Mouse (Mus musculus): ENCODE measurements around the gene Ttc5. TPM values are rescaled to one million over a fixed set of nuclear protein-coding genes. Genes with fewer than 3 reads are reported as not detected.
"Not testable (repeated sequence)": the region's sequence is repeated elsewhere in the genome, so short reads cannot be mapped to it uniquely, and the experiment has no call there.

The Ttc5 gene
- 80.8 and 83.9 TPM in 2 replicates for polyA plus RNA-seq (2015; fragmentation: Nextera tagmentation; extraction: Ambion mirVana)

- H3K27me3 ChIP-seq (ENCODE audit: insufficient read depth, low read length): no peaks in the 10 kb centered on the region
- H3K36me3 ChIP-seq (ENCODE audit: insufficient read depth, low read length): peaks cover 14% of the 10 kb centered on the region; the same call in 1 of the 2 replicates
- H3K9me3 ChIP-seq (ENCODE audit: low read length): no peaks in the 10 kb centered on the region
- H3K4me3 ChIP-seq (ENCODE audit: low read length): peak within 1 kb of the TSS; percentile 75
- ATAC-seq (ENCODE audit: low FRiP score, low TSS enrichment): peak; percentile 94
- WGBS: under 1% methylated on average over 21 of the region's 21 CpGs
- peak within 1 kb of the TSS; percentile 59 for H3K4me2 ChIP-seq (replicated peaks; ENCODE audit: low read depth, low read length)
- H3K9ac ChIP-seq (replicated peaks; ENCODE audit: low read length): peak within 1 kb of the TSS; percentile 77
- peaks cover 7% of the 10 kb centered on the region; the same call in 1 of the 2 replicates for H3K4me1 ChIP-seq (ENCODE audit: insufficient read depth, low read length)
- peak within 1 kb of the TSS; percentile 12; the same call in 1 of the 2 replicates for H3K27ac ChIP-seq (ENCODE audit: low read length)
These were observed at the start of gene Ttc5 for GRCm38 (mm10) chr14:50785251-50785637. Gene Ttc5, minus strand, starts transcription at chr14:50785519.

- ATAC-seq (ENCODE audit: low FRiP score, low TSS enrichment): no peak
- H3K36me3 ChIP-seq (ENCODE audit: insufficient read depth, low read length): no peaks in the 10 kb centered on the region
- H3K9me3 ChIP-seq (ENCODE audit: low read length): no peaks in the 10 kb centered on the region
- H3K4me1 ChIP-seq (ENCODE audit: insufficient read depth, low read length): no peaks in the 10 kb centered on the region
- WGBS: 54% methylated on average over 2 of the region's 2 CpGs
- H3K27ac ChIP-seq (ENCODE audit: low read length): no peak overlapping the region
- no peak overlapping the region for H3K4me3 ChIP-seq (ENCODE audit: low read length)
- H3K9ac ChIP-seq (replicated peaks; ENCODE audit: low read length): no peak overlapping the region
- H3K27me3 ChIP-seq (ENCODE audit: insufficient read depth, low read length): no peaks in the 10 kb centered on the region
- no peak overlapping the region for H3K4me2 ChIP-seq (replicated peaks; ENCODE audit: low read depth, low read length)
These were observed 49.1 kb upstream of the Ttc5 start for GRCm38 (mm10) chr14:50834435-50834834.

- no peaks in the 10 kb centered on the region for H3K4me1 ChIP-seq (ENCODE audit: insufficient read depth, low read length)
- H3K36me3 ChIP-seq (ENCODE audit: insufficient read depth, low read length): no peaks in the 10 kb centered on the region; the same call in 1 of the 2 replicates
- no peak overlapping the region for H3K9ac ChIP-seq (replicated peaks; ENCODE audit: low read length)
- H3K4me3 ChIP-seq (ENCODE audit: low read length): no peak overlapping the region
- 81% methylated on average over 10 of the region's 10 CpGs for WGBS
- ATAC-seq (ENCODE audit: low FRiP score, low TSS enrichment): peak; percentile 41; the same call in 1 of the 2 replicates
- no peak overlapping the region for H3K4me2 ChIP-seq (replicated peaks; ENCODE audit: low read depth, low read length)
- H3K9me3 ChIP-seq (ENCODE audit: low read length): no peaks in the 10 kb centered on the region
- H3K27ac ChIP-seq (ENCODE audit: low read length): no peak overlapping the region
- H3K27me3 ChIP-seq (ENCODE audit: insufficient read depth, low read length): no peaks in the 10 kb centered on the region
These were observed 48.6 kb upstream of the Ttc5 start for GRCm38 (mm10) chr14:50833964-50834363.

GRCm38 (mm10) chr14:50829878-50830277 lies 44.6 kb upstream of the Ttc5 start:
- Histone ChIP-seq H3K9ac (replicated peaks; ENCODE audit: low read length) (no peak overlapping the region), H3K4me3 (ENCODE audit: low read length) (no peak overlapping the region), H3K36me3 (ENCODE audit: insufficient read depth, low read length) (no peaks in the 10 kb centered on the region; the same call in 1 of the 2 replicates), H3K4me2 (replicated peaks; ENCODE audit: low read depth, low read length) (no peak overlapping the region), H3K27me3 (ENCODE audit: insufficient read depth, low read length) (no peaks in the 10 kb centered on the region), H3K9me3 (ENCODE audit: low read length) (no peaks in the 10 kb centered on the region), H3K27ac (ENCODE audit: low read length) (no peak overlapping the region), H3K4me1 (ENCODE audit: insufficient read depth, low read length) (no peaks in the 10 kb centered on the region)
- no peak for ATAC-seq (ENCODE audit: low FRiP score, low TSS enrichment)
- WGBS: 78% methylated on average over 3 of the region's 3 CpGs

GRCm38 (mm10) chr14:50826579-50826978 lies 41.3 kb upstream of the Ttc5 start:
- H3K36me3 ChIP-seq (ENCODE audit: insufficient read depth, low read length): peaks cover 20% of the 10 kb centered on the region
- no peak for ATAC-seq (ENCODE audit: low FRiP score, low TSS enrichment)
- H3K9ac ChIP-seq (replicated peaks; ENCODE audit: low read length): no peak overlapping the region
- no peaks in the 10 kb centered on the region for H3K9me3 ChIP-seq (ENCODE audit: low read length)
- no peaks in the 10 kb centered on the region for H3K4me1 ChIP-seq (ENCODE audit: insufficient read depth, low read length)
- no peak overlapping the region for H3K4me3 ChIP-seq (ENCODE audit: low read length)
- H3K27me3 ChIP-seq (ENCODE audit: insufficient read depth, low read length): no peaks in the 10 kb centered on the region
- WGBS: 89% methylated on average over 4 of the region's 4 CpGs
- H3K27ac ChIP-seq (ENCODE audit: low read length): no peak overlapping the region
- no peak overlapping the region for H3K4me2 ChIP-seq (replicated peaks; ENCODE audit: low read depth, low read length)

GRCm38 (mm10) chr14:50824219-50824618 lies 38.9 kb upstream of the Ttc5 start:
- WGBS: 88% methylated on average over 9 of the region's 9 CpGs
- no peak for ATAC-seq (ENCODE audit: low FRiP score, low TSS enrichment)
- H3K36me3 ChIP-seq (ENCODE audit: insufficient read depth, low read length): peaks cover 42% of the 10 kb centered on the region

GRCm38 (mm10) chr14:50823240-50823639 lies 37.9 kb upstream of the Ttc5 start:
- H3K4me3 ChIP-seq (ENCODE audit: low read length): no peak overlapping the region
- peaks cover 48% of the 10 kb centered on the region for H3K36me3 ChIP-seq (ENCODE audit: insufficient read depth, low read length)
- no peaks in the 10 kb centered on the region for H3K9me3 ChIP-seq (ENCODE audit: low read length)
- no peaks in the 10 kb centered on the region for H3K4me1 ChIP-seq (ENCODE audit: insufficient read depth, low read length)
- H3K4me2 ChIP-seq (replicated peaks; ENCODE audit: low read depth, low read length): no peak overlapping the region
- H3K9ac ChIP-seq (replicated peaks; ENCODE audit: low read length): no peak overlapping the region
- WGBS: 80% methylated on average over 2 of the region's 2 CpGs
- ATAC-seq (ENCODE audit: low FRiP score, low TSS enrichment): no peak
- H3K27me3 ChIP-seq (ENCODE audit: insufficient read depth, low read length): no peaks in the 10 kb centered on the region
- H3K27ac ChIP-seq (ENCODE audit: low read length): no peak overlapping the region

More at GRCm38 (mm10) chr14:50824219-50824618, 38.9 kb upstream of the Ttc5 start:
- Histone ChIP-seq H3K27me3 (ENCODE audit: insufficient read depth, low read length) (no peaks in the 10 kb centered on the region), H3K4me3 (ENCODE audit: low read length) (no peak overlapping the region), H3K4me1 (ENCODE audit: insufficient read depth, low read length) (no peaks in the 10 kb centered on the region), H3K9ac (replicated peaks; ENCODE audit: low read length) (no peak overlapping the region), H3K9me3 (ENCODE audit: low read length) (no peaks in the 10 kb centered on the region), H3K4me2 (replicated peaks; ENCODE audit: low read depth, low read length) (no peak overlapping the region), H3K27ac (ENCODE audit: low read length) (no peak overlapping the region)

- Histone ChIP-seq H3K9me3 (ENCODE audit: low read length) (no peaks in the 10 kb centered on the region), H3K4me2 (replicated peaks; ENCODE audit: low read depth, low read length) (no peak overlapping the region), H3K9ac (replicated peaks; ENCODE audit: low read length) (no peak overlapping the region), H3K27me3 (ENCODE audit: insufficient read depth, low read length) (no peaks in the 10 kb centered on the region), H3K36me3 (ENCODE audit: insufficient read depth, low read length) (peaks cover 42% of the 10 kb centered on the region), H3K4me3 (ENCODE audit: low read length) (no peak overlapping the region), H3K27ac (ENCODE audit: low read length) (no peak overlapping the region), H3K4me1 (ENCODE audit: insufficient read depth, low read length) (peaks cover 4% of the 10 kb centered on the region)
- no peak for ATAC-seq (ENCODE audit: low FRiP score, low TSS enrichment)
- WGBS: 92% methylated on average over 2 of the region's 2 CpGs
These were observed 27.7 kb upstream of the Ttc5 start for GRCm38 (mm10) chr14:50813060-50813459.

- H3K36me3 ChIP-seq (ENCODE audit: insufficient read depth, low read length): peaks cover 5% of the 10 kb centered on the region; the same call in 1 of the 2 replicates
- peak within 1 kb of the TSS; percentile 73 for H3K4me3 ChIP-seq (ENCODE audit: low read length)
- no peaks in the 10 kb centered on the region for H3K27me3 ChIP-seq (ENCODE audit: insufficient read depth, low read length)
- peak within 1 kb of the TSS; percentile 85 for H3K9ac ChIP-seq (replicated peaks; ENCODE audit: low read length)
- under 1% methylated on average over 42 of the region's 42 CpGs for WGBS
- H3K4me2 ChIP-seq (replicated peaks; ENCODE audit: low read depth, low read length): peak within 1 kb of the TSS; percentile 65
- no peaks in the 10 kb centered on the region for H3K9me3 ChIP-seq (ENCODE audit: low read length)
- H3K27ac ChIP-seq (ENCODE audit: low read length): peak within 1 kb of the TSS; percentile 89
- ATAC-seq (ENCODE audit: low FRiP score, low TSS enrichment): peak; percentile 100
- H3K4me1 ChIP-seq (ENCODE audit: insufficient read depth, low read length): peaks cover 4% of the 10 kb centered on the region
These were observed 22.3 kb upstream of the Ttc5 start, which contains the start of the genes Ccnb1ip1 and Parp2 for GRCm38 (mm10) chr14:50807487-50808072. Gene Ccnb1ip1, minus strand, starts transcription at chr14:50807732. Gene Parp2, plus strand, starts transcription at chr14:50807841.

GRCm38 (mm10) chr14:50806469-50806868 lies 21.1 kb upstream of the Ttc5 start:
- WGBS: 89% methylated on average over 5 of the region's 5 CpGs
- H3K4me3 ChIP-seq (ENCODE audit: low read length); ATAC-seq (ENCODE audit: low FRiP score, low TSS enrichment); H3K27me3 ChIP-seq (ENCODE audit: insufficient read depth, low read length); H3K9me3 ChIP-seq (ENCODE audit: low read length); H3K36me3 ChIP-seq (ENCODE audit: insufficient read depth, low read length); H3K9ac ChIP-seq (replicated peaks; ENCODE audit: low read length); H3K27ac ChIP-seq (ENCODE audit: low read length); H3K4me1 ChIP-seq (ENCODE audit: insufficient read depth, low read length): not testable (repeated sequence)
- peak overlapping the region; percentile 65 for H3K4me2 ChIP-seq (replicated peaks; ENCODE audit: low read depth, low read length)

Data from kidney, embryonic 16.5 days (tissue).